Mouse (Mus musculus) CH12.LX (cell line): ENCODE results near the gene Slain1. TPM values are rescaled to one million over a fixed set of nuclear protein-coding genes. Genes with fewer than 3 reads are reported as not detected.

ENCODE experiments used
- DNase-seq: peaks from one replicate; pipeline ENCODE4 v3.0.0-alpha.2; 2013; ENCODE audit errors: extremely low read depth
- H3K27ac ChIP-seq: 2 replicates; pipeline ENCODE4 v1.5.1; 2012; ENCODE audit warnings: low read depth, mild to moderate bottlenecking, control low read depth, moderate library complexity; ENCODE audit not compliant: insufficient read depth
- H3K27me3 ChIP-seq: replicated peaks from 2 replicates; pipeline ENCODE3; 2012; ENCODE audit warnings: inconsistent platforms
- H3K36me3 ChIP-seq, 2 experiments: replicated peaks in 1 of 2; 2 replicates each; pipeline versions ENCODE3 to v1.6.1; 2012; ENCODE audit warnings: inconsistent platforms in 1 of 2, low read length in 1 of 2, mild to moderate bottlenecking in 1 of 2, mixed read lengths in 1 of 2, moderate library complexity in 1 of 2; ENCODE audit not compliant: control insufficient read depth in 1 of 2, insufficient read depth in 1 of 2
- H3K4me1 ChIP-seq, 2 experiments: 2 replicates each; pipeline ENCODE4 v1.6.1; 2012; ENCODE audit warnings: inconsistent platforms in 1 of 2, moderate library complexity in 1 of 2; ENCODE audit not compliant: insufficient read depth in 2 of 2, control insufficient read depth in 1 of 2
- H3K4me2 ChIP-seq: 2 replicates; pipeline ENCODE4 v1.6.1; 2012; ENCODE audit warnings: low read depth, mild to moderate bottlenecking, control low read depth; ENCODE audit not compliant: poor library complexity, insufficient read depth, severe bottlenecking
- H3K4me3 ChIP-seq, 3 experiments: fragments of 150-350 bp in 1 of 3; sonication (generic) in 1 of 3; replicated peaks in 1 of 3; 2 replicates each; pipeline versions ENCODE3 to v1.5.1; 2011 to 2012; ENCODE audit warnings: low read depth in 2 of 3, low read length in 2 of 3, mild to moderate bottlenecking in 2 of 3, moderate library complexity in 2 of 3, control low read depth in 1 of 3, improper control_type of control experiment in 1 of 3, inconsistent platforms in 1 of 3, mixed read lengths in 1 of 3; ENCODE audit not compliant: poor library complexity in 1 of 3
- H3K79me2 ChIP-seq: replicated peaks from 2 replicates; pipeline ENCODE4 v1.6.1; 2012; ENCODE audit warnings: mild to moderate bottlenecking, moderate library complexity; ENCODE audit not compliant: control insufficient read depth, poor library complexity, insufficient read depth, severe bottlenecking; ENCODE audit errors: extremely low read depth
- H3K9ac ChIP-seq: 2 replicates; pipeline ENCODE4 v1.6.1; 2012; ENCODE audit warnings: low read depth, mild to moderate bottlenecking, control low read depth, moderate library complexity; ENCODE audit not compliant: insufficient read depth
- H3K9me3 ChIP-seq: replicated peaks from 2 replicates; pipeline ENCODE3; 2012; ENCODE audit warnings: low read length, inconsistent platforms, mixed read lengths
- BHLHE40 ChIP-seq: IDR thresholded peaks from 2 replicates; pipeline ENCODE4 v1.6.1; 2011; ENCODE audit warnings: mild to moderate bottlenecking, low read depth, low read length, improper control_type of control experiment
- CHD1 ChIP-seq: IDR thresholded peaks from 2 replicates; pipeline ENCODE4 v1.6.1; 2012; ENCODE audit warnings: low read depth, low read length, improper control_type of control experiment, inconsistent platforms
- CHD2 ChIP-seq: IDR thresholded peaks from 2 replicates; pipeline ENCODE4 v1.6.1; 2011; ENCODE audit warnings: low read length, improper control_type of control experiment
- EP300 ChIP-seq: IDR thresholded peaks from 2 replicates; pipeline ENCODE4 v1.6.1; 2011; ENCODE audit warnings: low read length, improper control_type of control experiment
- ETS1 ChIP-seq: conservative IDR thresholded peaks from 2 replicates; pipeline ENCODE4 v1.6.1; 2012; ENCODE audit warnings: low read depth, mild to moderate bottlenecking, inconsistent platforms, low read length, improper control_type of control experiment, moderate library complexity
- JUND ChIP-seq: conservative IDR thresholded peaks from 2 replicates; pipeline ENCODE4 v1.6.1; 2011; ENCODE audit warnings: low read depth, low read length, improper control_type of control experiment
- MAFK ChIP-seq: IDR thresholded peaks from 2 replicates; pipeline ENCODE4 v1.6.1; 2011; ENCODE audit warnings: low read length, improper control_type of control experiment; ENCODE audit not compliant: insufficient replicate concordance
- MAX ChIP-seq: IDR thresholded peaks from 2 replicates; pipeline ENCODE4 v1.6.1; 2011; ENCODE audit warnings: low read length, improper control_type of control experiment
- MAZ ChIP-seq: IDR thresholded peaks from 2 replicates; pipeline ENCODE4 v1.6.1; 2012; ENCODE audit warnings: low read depth, mild to moderate bottlenecking, inconsistent platforms, low read length, improper control_type of control experiment, moderate library complexity
- MYC ChIP-seq: IDR thresholded peaks from 2 replicates; pipeline ENCODE4 v1.6.1; 2011; ENCODE audit warnings: low read depth, mild to moderate bottlenecking, improper control_type of control experiment, low read length
- NELFE ChIP-seq: IDR thresholded peaks from 2 replicates; pipeline ENCODE4 v1.6.1; 2011; ENCODE audit warnings: low read depth, low read length, improper control_type of control experiment
- PAX5 ChIP-seq: IDR thresholded peaks from 2 replicates; pipeline ENCODE4 v1.6.1; 2012; ENCODE audit warnings: low read length, inconsistent platforms, mixed read lengths
- POLR2A ChIP-seq: IDR thresholded peaks from 2 replicates; pipeline ENCODE4 v1.6.1; 2011; ENCODE audit warnings: low read depth, mild to moderate bottlenecking, improper control_type of control experiment, low read length
- RCOR1 ChIP-seq: conservative IDR thresholded peaks from 2 replicates; pipeline ENCODE4 v1.6.1; 2012; ENCODE audit warnings: low read depth, mild to moderate bottlenecking, inconsistent platforms, low read length, improper control_type of control experiment
- SIN3A ChIP-seq: IDR thresholded peaks from 2 replicates; pipeline ENCODE4 v1.6.1; 2012; ENCODE audit warnings: low read length, improper control_type of control experiment, inconsistent platforms
- SMC3 ChIP-seq: IDR thresholded peaks from 2 replicates; pipeline ENCODE4 v1.6.1; 2011; ENCODE audit warnings: low read depth, low read length, improper control_type of control experiment
- TCF12 ChIP-seq: IDR thresholded peaks from 2 replicates; pipeline ENCODE4 v1.6.1; 2014; ENCODE audit warnings: low read depth, mild to moderate bottlenecking, inconsistent platforms, low read length, improper control_type of control experiment
- UBTF ChIP-seq: IDR thresholded peaks from 2 replicates; pipeline ENCODE4 v1.6.1; 2012; ENCODE audit warnings: low read depth, mild to moderate bottlenecking, inconsistent platforms, low read length, improper control_type of control experiment, moderate library complexity
- USF2 ChIP-seq: conservative IDR thresholded peaks from 2 replicates; pipeline ENCODE4 v1.6.1; 2011; ENCODE audit warnings: low read depth, low read length, improper control_type of control experiment
- ZC3H11A ChIP-seq: IDR thresholded peaks from 2 replicates; pipeline ENCODE4 v1.6.1; 2012; ENCODE audit warnings: low read depth, mild to moderate bottlenecking, inconsistent platforms, low read length, improper control_type of control experiment
- ZMIZ1 ChIP-seq: IDR thresholded peaks from 2 replicates; pipeline ENCODE4 v1.6.1; 2012; ENCODE audit warnings: low read depth, mild to moderate bottlenecking, inconsistent platforms, low read length, improper control_type of control experiment
- dilution Hi-C: fragments of 300-500 bp; cut with MboI; formaldehyde crosslinking; loops from 2 replicates; pipeline ENCODE4 v1.14.3; 2020; ENCODE audit warnings: low sequenced_read_pairs; ENCODE audit not compliant: extremely low pct_unique_long_range_greater_than_20kb, extremely low pct_ligation_motif_present
- in situ Hi-C: fragments of 300-500 bp; cut with MboI; formaldehyde crosslinking; loops from 3 replicates; pipeline ENCODE4 v1.14.3; 2019; ENCODE audit warnings: low sequenced_read_pairs, low pct_ligation_motif_present, low pct_unique_long_range_greater_than_20kb, mixed read lengths
- polyA plus RNA-seq: library from polyadenylated mRNA; unstranded; fragments of >175 nt; gene quantifications from 2 replicates; pipeline ENCODE4 v1.2.1, GENCODE M21; 2012; ENCODE audit warnings: low read depth; ENCODE audit not compliant: insufficient read length
- total RNA-seq, 2 experiments: library from RNA; depleted of rRNA; stranded (reverse); fragments of 300-350 nt in 1 of 2; fragments of >200 nt in 1 of 2; gene quantifications; 2 replicates each; pipeline ENCODE4 v1.2.3; 2012 to 2014

Slain1 gene
- total and polyA plus RNA-seq, 3 experiments: 13.1 to 15.9 (median 13.6) TPM

GRCm38 (mm10) chr14:103752773-103753172 is 102.7 kb downstream of the Slain1 start:
- Histone ChIP-seq H3K9ac (no peak overlapping the region), H3K27ac (no peak overlapping the region), H3K79me2 (no peaks in the 10 kb centered on the region), H3K9me3 (no peaks in the 10 kb centered on the region), H3K36me3 (no peaks in the 10 kb centered on the region), H3K27me3 (no peaks in the 10 kb centered on the region), H3K4me1 (no peaks in the 10 kb centered on the region), H3K4me2 (no peak overlapping the region), H3K4me3 (no peak overlapping the region)
- no peak for DNase-seq
- in situ Hi-C loops: no loop called here
- dilution Hi-C loops: no loop called here
- no peak for TF ChIP-seq CHD2
- TF ChIP-seq MYC: no peak
- TF ChIP-seq SIN3A: no peak
- no peak for TF ChIP-seq MAZ
- no peak for TF ChIP-seq POLR2A
- no peak for TF ChIP-seq BHLHE40
- no peak for TF ChIP-seq ZMIZ1
- TF ChIP-seq EP300: no peak
- no peak for TF ChIP-seq MAX

- H3K4me1 ChIP-seq: no peaks in the 10 kb centered on the region
- no peaks in the 10 kb centered on the region for H3K27me3 ChIP-seq
- in situ Hi-C loops: no loop called here
- H3K36me3 ChIP-seq: no peaks in the 10 kb centered on the region
- H3K4me3 ChIP-seq: no peak overlapping the region
- DNase-seq: no peak
- dilution Hi-C loops: no loop called here
- H3K9me3 ChIP-seq: no peaks in the 10 kb centered on the region
- H3K79me2 ChIP-seq: no peaks in the 10 kb centered on the region
- no peak overlapping the region for H3K27ac ChIP-seq
- TF ChIP-seq USF2: no peak
- no peak for TF ChIP-seq MYC
- TF ChIP-seq SMC3: no peak
- no peak for TF ChIP-seq ETS1
- no peak for TF ChIP-seq CHD1
- no peak for TF ChIP-seq NELFE
- TF ChIP-seq TCF12: no peak
- no peak for TF ChIP-seq ZC3H11A
- no peak for TF ChIP-seq POLR2A
- no peak for TF ChIP-seq MAFK
- no peak for TF ChIP-seq RCOR1
- TF ChIP-seq JUND: no peak
- no peak for TF ChIP-seq PAX5
- no peak for TF ChIP-seq UBTF
- TF ChIP-seq EP300: no peak
- TF ChIP-seq BHLHE40: no peak
- no peak overlapping the region for H3K9ac ChIP-seq
- H3K4me2 ChIP-seq: no peak overlapping the region
Measured at GRCm38 (mm10) chr14:103754041-103754440, 104.0 kb downstream of the Slain1 start.
